Mouse (Mus musculus): ENCODE measurements around the gene Depdc1a.
A peak's percentile ranks its signal among the peaks of the same experiment; 100 is the strongest.

DNA sequence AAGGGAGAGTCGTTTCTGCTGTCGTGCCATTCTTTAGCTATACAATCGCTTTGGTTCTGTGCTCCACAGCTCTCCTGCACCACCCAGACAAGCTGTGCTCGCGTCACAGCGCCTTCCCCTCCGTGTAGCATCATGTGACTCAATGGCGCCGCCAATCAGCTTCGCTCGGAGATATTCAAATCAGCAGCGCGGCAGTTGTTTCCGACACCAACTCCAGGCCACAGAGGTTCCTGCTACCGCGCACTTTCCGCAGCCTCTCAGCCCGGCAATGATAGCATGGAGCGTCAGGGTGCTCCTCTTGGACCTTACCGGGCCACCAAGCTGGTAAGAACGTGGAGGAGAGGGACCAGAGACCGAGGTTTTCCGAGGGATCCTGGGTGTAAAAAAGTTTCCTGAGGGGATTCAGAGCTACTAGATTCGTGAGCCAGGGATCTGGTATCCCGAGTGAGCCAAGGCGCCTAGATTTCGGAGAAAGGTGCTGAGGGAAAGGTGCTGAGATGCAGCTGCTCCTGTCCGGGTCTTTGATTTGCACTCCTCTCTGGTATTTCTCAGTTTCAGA is at the start of gene Depdc1a:
- peak; percentile 16; the same call in 1 of the 2 replicates for TF ChIP-seq POLR2A (IDR thresholded peaks at IDR 0.05; ENCODE audit: control insufficient read depth, low read depth, low read length)
- TF ChIP-seq CTCF (IDR thresholded peaks at IDR 0.05; ENCODE audit: control insufficient read depth, insufficient read depth, insufficient replicate concordance, low read depth, low read length) = no peak

Measured in testis, adult 2 months (tissue).